Mouse (Mus musculus) right cerebral cortex, postnatal 14 days (tissue): Measurements from ENCODE around the gene Rab3c.
A peak's percentile ranks its signal among the peaks of the same experiment; 100 is the strongest.

Experiments used
- DNase-seq: peaks from one replicate; pipeline ENCODE4 v3.0.0; 2022

The Rab3c gene

GRCm38 (mm10) chr13:110184963-110185685 is 95.7 kb downstream of the Rab3c start:
- no peak for DNase-seq

- DNase-seq = no peak
Measured at GRCm38 (mm10) chr13:110175651-110176050, 105.1 kb downstream of the Rab3c start.

GRCm38 (mm10) chr13:110169669-110170068 is 111.1 kb downstream of the Rab3c start:
- DNase-seq = no peak

- no peak for DNase-seq
Measured at GRCm38 (mm10) chr13:110169152-110169551, 111.6 kb downstream of the Rab3c start.

GRCm38 (mm10) chr13:110168570-110168969 is 112.2 kb downstream of the Rab3c start:
- no peak for DNase-seq

GRCm38 (mm10) chr13:110166622-110167330 is 114.0 kb downstream of the Rab3c start:
- DNase-seq = no peak

GRCm38 (mm10) chr13:110159980-110160379 is 120.8 kb downstream of the Rab3c start:
- DNase-seq = no peak

GRCm38 (mm10) chr13:110158588-110159519 is 121.9 kb downstream of the Rab3c start:
- DNase-seq = no peak

- no peak for DNase-seq
Measured at GRCm38 (mm10) chr13:110145545-110145944, 135.3 kb downstream of the Rab3c start.

- no peak for DNase-seq
Measured at GRCm38 (mm10) chr13:110145019-110145418, 135.8 kb downstream of the Rab3c start.

GRCm38 (mm10) chr13:110139339-110139738 is 141.5 kb downstream of the Rab3c start:
- peak; percentile 39 for DNase-seq

- DNase-seq = no peak
Measured at GRCm38 (mm10) chr13:110138644-110139043, 142.2 kb downstream of the Rab3c start.

GRCm38 (mm10) chr13:110127613-110128258 is 153.1 kb downstream of the Rab3c start:
- no peak for DNase-seq

GRCm38 (mm10) chr13:110122825-110123224 is 158.0 kb downstream of the Rab3c start:
- DNase-seq = no peak

- DNase-seq = no peak
Measured at GRCm38 (mm10) chr13:110116892-110117291, 163.9 kb downstream of the Rab3c start.

GRCm38 (mm10) chr13:110116316-110116715 is 164.5 kb downstream of the Rab3c start:
- DNase-seq = no peak

- no peak for DNase-seq
Measured at GRCm38 (mm10) chr13:110114870-110115645, 165.7 kb downstream of the Rab3c start.

GRCm38 (mm10) chr13:110113711-110114110 is 167.1 kb downstream of the Rab3c start:
- DNase-seq = no peak

GRCm38 (mm10) chr13:110097424-110098050 is 183.3 kb downstream of the Rab3c start:
- peak; percentile 49 for DNase-seq

GRCm38 (mm10) chr13:110094998-110095397 is 185.8 kb downstream of the Rab3c start:
- DNase-seq = no peak
